Mouse (Mus musculus): Measurements from ENCODE around the gene Vps37b.

Vps37b gene

GRCm38 (mm10) chr5:124045453-124046010 lies 13.5 kb upstream of the Vps37b start:
- no peak for DNase-seq

- no peak for DNase-seq
These were observed 11.9 kb upstream of the Vps37b start for GRCm38 (mm10) chr5:124043999-124044398.

- DNase-seq = no peak
These were observed 11.3 kb upstream of the Vps37b start for GRCm38 (mm10) chr5:124043212-124043978.

GRCm38 (mm10) chr5:124041097-124041496 lies 9.0 kb upstream of the Vps37b start:
- DNase-seq = no peak

GRCm38 (mm10) chr5:124039602-124040001 lies 7.5 kb upstream of the Vps37b start:
- no peak for DNase-seq

GRCm38 (mm10) chr5:124036836-124037235 lies 4.8 kb upstream of the Vps37b start:
- no peak for DNase-seq

GRCm38 (mm10) chr5:124036341-124036740 lies 4.3 kb upstream of the Vps37b start:
- no peak for DNase-seq

GRCm38 (mm10) chr5:124035806-124036205 lies 3.7 kb upstream of the Vps37b start:
- no peak for DNase-seq

- DNase-seq = no peak
These were observed 3.3 kb upstream of the Vps37b start for GRCm38 (mm10) chr5:124035406-124035805.

- DNase-seq = no peak
These were observed 2.4 kb upstream of the Vps37b start for GRCm38 (mm10) chr5:124034471-124034870.

- no peak for DNase-seq
These were observed 758 bp downstream of the Vps37b start for GRCm38 (mm10) chr5:124031068-124031955.

GRCm38 (mm10) chr5:124030386-124031067 lies 1.5 kb downstream of the Vps37b start:
- DNase-seq = no peak

- DNase-seq = no peak
These were observed 2.6 kb downstream of the Vps37b start for GRCm38 (mm10) chr5:124029220-124030035.

GRCm38 (mm10) chr5:124028680-124029079 lies 3.4 kb downstream of the Vps37b start:
- DNase-seq = no peak

- DNase-seq = no peak
These were observed 4.2 kb downstream of the Vps37b start for GRCm38 (mm10) chr5:124027702-124028470.

- no peak for DNase-seq
These were observed 5.5 kb downstream of the Vps37b start for GRCm38 (mm10) chr5:124026568-124026967.

- DNase-seq = no peak
These were observed 6.3 kb downstream of the Vps37b start for GRCm38 (mm10) chr5:124025587-124026441.

GRCm38 (mm10) chr5:124025146-124025545 lies 6.9 kb downstream of the Vps37b start:
- DNase-seq = no peak

GRCm38 (mm10) chr5:124024677-124025076 lies 7.4 kb downstream of the Vps37b start:
- no peak for DNase-seq

- no peak for DNase-seq
These were observed 9.7 kb downstream of the Vps37b start for GRCm38 (mm10) chr5:124022365-124022764.

Data from spleen, adult 18-20 months (tissue).